Mouse (Mus musculus) neural tube, embryonic 11.5 days (tissue): ENCODE results near the gene Clk3. TPM values are rescaled to one million over a fixed set of nuclear protein-coding genes. Genes with fewer than 3 reads are reported as not detected.

Experiments used
- ATAC-seq: fragments of 200-750 bp; cut with Nextera tagmentation; 2 replicates; pipeline ENCODE4 v1.8.0; 2017; ENCODE audit warnings: moderate number of reproducible peaks, mild to moderate bottlenecking, moderate TSS enrichment, moderate library complexity; ENCODE audit not compliant: insufficient read depth, low FRiP score, low TSS enrichment
- DNase-seq: peaks from one replicate; pipeline ENCODE4 v3.0.0-alpha.2; 2015; ENCODE audit warnings: low spot score
- H3K27ac ChIP-seq: fragments of 300-500 bp; sonication (generic); 2 replicates; pipeline ENCODE4 v1.5.1; 2014; ENCODE audit warnings: low read depth, mild to moderate bottlenecking, low read length
- H3K27me3 ChIP-seq: fragments of 300-500 bp; sonication (generic); 2 replicates; pipeline ENCODE4 v1.6.1; 2014; ENCODE audit warnings: mild to moderate bottlenecking, low read length, mixed read lengths; ENCODE audit not compliant: control insufficient read depth, insufficient read depth
- H3K36me3 ChIP-seq: fragments of 300-500 bp; sonication (generic); 2 replicates; pipeline ENCODE4 v1.6.1; 2014; ENCODE audit warnings: mild to moderate bottlenecking, low read length, moderate library complexity, mixed read lengths; ENCODE audit not compliant: control insufficient read depth, insufficient read depth
- H3K4me1 ChIP-seq: fragments of 300-500 bp; sonication (generic); 2 replicates; pipeline ENCODE4 v1.6.1; 2014; ENCODE audit warnings: low read length, mixed read lengths; ENCODE audit not compliant: control insufficient read depth, insufficient read depth
- H3K4me2 ChIP-seq: fragments of 300-500 bp; sonication (generic); 2 replicates; pipeline ENCODE4 v1.6.1; 2014; ENCODE audit warnings: low read depth, mild to moderate bottlenecking, moderate library complexity
- H3K4me3 ChIP-seq: fragments of 300-500 bp; sonication (generic); 2 replicates; pipeline ENCODE4 v1.5.1; 2014; ENCODE audit warnings: low read depth, low read length
- H3K9ac ChIP-seq: fragments of 300-500 bp; sonication (generic); 2 replicates; pipeline ENCODE4 v1.6.1; 2014; ENCODE audit warnings: mild to moderate bottlenecking, low read length
- H3K9me3 ChIP-seq: fragments of 300-500 bp; sonication (generic); 2 replicates; pipeline ENCODE4 v1.6.1; 2016; ENCODE audit warnings: low read length; ENCODE audit not compliant: control insufficient read depth
- WGBS: fragments of 180-500 bp; shearing (Covaris S2); extraction: QIAGEN DNeasy Blood & Tissue Kit; methylation state at CpG from one replicate; pipeline ENCODE4 v1.1.7; 2014; 5-methylcytosine and 5-hydroxymethylcytosine counted together
- polyA plus RNA-seq: library from polyadenylated mRNA; unstranded; fragments of >200 nt; fragmentation: Nextera tagmentation; extraction: Ambion mirVana; gene quantifications from 2 replicates; pipeline ENCODE4 v1.2.1, GENCODE M21; 2014

The Clk3 gene
- polyA plus RNA-seq, 1 experiment from 2014 or later: 97.3 TPM

GRCm38 (mm10) chr9:57805087-57805737 lies 39.6 kb upstream of the Clk3 start:
- H3K4me1 ChIP-seq: peaks cover 28% of the 10 kb centered on the region

GRCm38 (mm10) chr9:57803839-57804238 lies 38.2 kb upstream of the Clk3 start:
- no peak overlapping the region for H3K4me3 ChIP-seq
- peaks cover 27% of the 10 kb centered on the region for H3K4me1 ChIP-seq
- no peak overlapping the region for H3K27ac ChIP-seq
- H3K36me3 ChIP-seq: no peaks in the 10 kb centered on the region
- ATAC-seq: no peak
- 7% methylated on average over 4 of the region's 4 CpGs for WGBS
- no peaks in the 10 kb centered on the region for H3K9me3 ChIP-seq
- H3K4me2 ChIP-seq: no peak overlapping the region
- no peaks in the 10 kb centered on the region for H3K27me3 ChIP-seq
- H3K9ac ChIP-seq: no peak overlapping the region
- no peak for DNase-seq

More at GRCm38 (mm10) chr9:57805087-57805737, 39.6 kb upstream of the Clk3 start:
- H3K27ac ChIP-seq: no peak overlapping the region
- H3K36me3 ChIP-seq: no peaks in the 10 kb centered on the region
- no peaks in the 10 kb centered on the region for H3K9me3 ChIP-seq
- DNase-seq: no peak
- no peak overlapping the region for H3K4me2 ChIP-seq
- WGBS: 65% methylated on average over 10 of the region's 10 CpGs
- no peak overlapping the region for H3K4me3 ChIP-seq
- no peak overlapping the region for H3K9ac ChIP-seq
- H3K27me3 ChIP-seq: no peaks in the 10 kb centered on the region
- ATAC-seq: no peak

GRCm38 (mm10) chr9:57803047-57803446 lies 37.4 kb upstream of the Clk3 start:
- Histone ChIP-seq H3K9me3 (no peaks in the 10 kb centered on the region), H3K36me3 (no peaks in the 10 kb centered on the region), H3K27ac (no peak overlapping the region), H3K4me1 (peaks cover 28% of the 10 kb centered on the region), H3K4me2 (no peak overlapping the region), H3K27me3 (no peaks in the 10 kb centered on the region), H3K9ac (no peak overlapping the region), H3K4me3 (no peak overlapping the region)
- DNase-seq: no peak
- ATAC-seq: no peak
- 14% methylated on average over 3 of the region's 3 CpGs for WGBS

GRCm38 (mm10) chr9:57800325-57800975 lies 34.8 kb upstream of the Clk3 start:
- Histone ChIP-seq H3K9me3 (no peaks in the 10 kb centered on the region), H3K27me3 (no peaks in the 10 kb centered on the region), H3K9ac (no peak overlapping the region), H3K4me2 (no peak overlapping the region), H3K27ac (no peak overlapping the region), H3K4me1 (peaks cover 19% of the 10 kb centered on the region), H3K36me3 (peaks cover 4% of the 10 kb centered on the region), H3K4me3 (no peak overlapping the region)
- no peak for ATAC-seq
- no peak for DNase-seq
- 85% methylated on average over 9 of the region's 9 CpGs for WGBS

- DNase-seq (peak; percentile 57), ATAC-seq (no peak)
- Histone ChIP-seq H3K4me3 (no peak overlapping the region), H3K9ac (no peak overlapping the region), H3K27me3 (no peaks in the 10 kb centered on the region), H3K4me1 (peaks cover 15% of the 10 kb centered on the region), H3K27ac (no peak overlapping the region), H3K36me3 (peaks cover 6% of the 10 kb centered on the region), H3K4me2 (no peak overlapping the region), H3K9me3 (no peaks in the 10 kb centered on the region)
- 1% methylated on average over 10 of the region's 10 CpGs for WGBS
Observed at GRCm38 (mm10) chr9:57798725-57799253, 33.1 kb upstream of the Clk3 start.

- Histone ChIP-seq H3K4me1 (peaks cover 11% of the 10 kb centered on the region), H3K36me3 (peaks cover 6% of the 10 kb centered on the region), H3K9ac (no peak overlapping the region), H3K27ac (no peak overlapping the region), H3K4me2 (no peak overlapping the region), H3K27me3 (no peaks in the 10 kb centered on the region), H3K9me3 (no peaks in the 10 kb centered on the region), H3K4me3 (no peak overlapping the region)
- WGBS: 91% methylated on average over 8 of the region's 8 CpGs
- ATAC-seq (no peak), DNase-seq (no peak)
Observed at GRCm38 (mm10) chr9:57797456-57797855, 31.8 kb upstream of the Clk3 start.

GRCm38 (mm10) chr9:57789733-57790132 lies 24.1 kb upstream of the Clk3 start:
- peaks cover 2% of the 10 kb centered on the region; the same call in 1 of the 2 replicates for H3K36me3 ChIP-seq
- no peak overlapping the region for H3K4me2 ChIP-seq
- H3K9me3 ChIP-seq: no peaks in the 10 kb centered on the region
- no peak overlapping the region for H3K4me3 ChIP-seq
- 86% methylated on average over 3 of the region's 3 CpGs for WGBS
- no peaks in the 10 kb centered on the region for H3K27me3 ChIP-seq
- H3K27ac ChIP-seq: no peak overlapping the region
- no peaks in the 10 kb centered on the region for H3K4me1 ChIP-seq
- no peak overlapping the region for H3K9ac ChIP-seq
- DNase-seq (no peak), ATAC-seq (no peak)

GRCm38 (mm10) chr9:57782656-57783055 lies 17.0 kb upstream of the Clk3 start:
- 96% methylated on average over 3 of the region's 3 CpGs for WGBS

GRCm38 (mm10) chr9:57775736-57776135 lies 10.1 kb upstream of the Clk3 start:
- Histone ChIP-seq H3K4me1 (no peaks in the 10 kb centered on the region), H3K27ac (no peak overlapping the region), H3K36me3 (no peaks in the 10 kb centered on the region), H3K4me2 (no peak overlapping the region), H3K9ac (no peak overlapping the region), H3K4me3 (no peak overlapping the region), H3K9me3 (no peaks in the 10 kb centered on the region), H3K27me3 (no peaks in the 10 kb centered on the region)
- DNase-seq (no peak), ATAC-seq (no peak)
- 76% methylated on average over 4 of the region's 4 CpGs for WGBS

More at GRCm38 (mm10) chr9:57782656-57783055, 17.0 kb upstream of the Clk3 start:
- Histone ChIP-seq H3K36me3 (no peaks in the 10 kb centered on the region), H3K27ac (no peak overlapping the region), H3K9ac (no peak overlapping the region), H3K9me3 (no peaks in the 10 kb centered on the region), H3K27me3 (no peaks in the 10 kb centered on the region), H3K4me1 (no peaks in the 10 kb centered on the region), H3K4me2 (no peak overlapping the region), H3K4me3 (no peak overlapping the region)
- ATAC-seq (no peak), DNase-seq (no peak)
